Mouse (Mus musculus): ENCODE measurements around the gene Lst1.

- no peak for TF ChIP-seq CTCF (IDR thresholded peaks at IDR 0.05; ENCODE audit: borderline replicate concordance, extremely low read depth, insufficient read depth, insufficient read length)
- TF ChIP-seq POLR2A (IDR thresholded peaks at IDR 0.05; ENCODE audit: borderline replicate concordance, extremely low read depth, insufficient read depth, insufficient read length, poor library complexity, severe bottlenecking): no peak
These were observed 947 bp upstream of the Lst1 start for GRCm38 (mm10) chr17:35189186-35189585.
